Mouse (Mus musculus) hindbrain, embryonic 16.5 days (tissue): ENCODE measurements around the gene Batf. TPM values are rescaled to one million over a fixed set of nuclear protein-coding genes. Genes with fewer than 3 reads are reported as not detected.

Experiments used
- ATAC-seq: fragments of 200-750 bp; cut with Nextera tagmentation; 2 replicates; pipeline ENCODE4 v1.8.0; 2017; ENCODE audit warnings: moderate TSS enrichment, moderate library complexity
- H3K27ac ChIP-seq: fragments of 300-500 bp; sonication (generic); 2 replicates; pipeline ENCODE4 v1.5.1; 2014; ENCODE audit warnings: low read depth, mild to moderate bottlenecking, control low read depth, low read length, moderate library complexity
- H3K27me3 ChIP-seq: fragments of 300-500 bp; sonication (generic); replicated peaks from 2 replicates; pipeline ENCODE4 v1.6.1; 2014; ENCODE audit warnings: low read length; ENCODE audit not compliant: control insufficient read depth, insufficient read depth
- H3K36me3 ChIP-seq: fragments of 300-500 bp; sonication (generic); 2 replicates; pipeline ENCODE4 v1.6.1; 2014; ENCODE audit warnings: mild to moderate bottlenecking, low read length, moderate library complexity, mixed read lengths; ENCODE audit not compliant: control insufficient read depth, insufficient read depth
- H3K4me1 ChIP-seq: fragments of 300-500 bp; sonication (generic); 2 replicates; pipeline ENCODE4 v1.6.1; 2014; ENCODE audit warnings: low read depth, low read length; ENCODE audit not compliant: control insufficient read depth, insufficient read depth
- H3K4me2 ChIP-seq: fragments of 300-500 bp; sonication (generic); 2 replicates; pipeline ENCODE4 v1.6.1; 2014; ENCODE audit warnings: mild to moderate bottlenecking, low read length, control low read depth, moderate library complexity
- H3K4me3 ChIP-seq: fragments of 300-500 bp; sonication (generic); 2 replicates; pipeline ENCODE4 v1.5.1; 2014; ENCODE audit warnings: mild to moderate bottlenecking, low read length, control low read depth, moderate library complexity
- H3K9ac ChIP-seq: fragments of 300-500 bp; sonication (generic); 2 replicates; pipeline ENCODE4 v1.6.1; 2014; ENCODE audit warnings: low read depth, mild to moderate bottlenecking, control low read depth, low read length, moderate library complexity
- H3K9me3 ChIP-seq: fragments of 300-500 bp; sonication (generic); 2 replicates; pipeline ENCODE4 v1.6.1; 2014; ENCODE audit warnings: mild to moderate bottlenecking, low read length, moderate library complexity; ENCODE audit not compliant: control insufficient read depth
- WGBS: fragments of 180-500 bp; shearing (Covaris S2); extraction: QIAGEN DNeasy Blood & Tissue Kit; methylation state at CpG from one replicate; pipeline ENCODE4 v1.1.7; 2014; 5-methylcytosine and 5-hydroxymethylcytosine counted together
- polyA plus RNA-seq: library from polyadenylated mRNA; unstranded; fragments of >200 nt; fragmentation: Nextera tagmentation; extraction: Ambion mirVana; gene quantifications from 2 replicates; pipeline ENCODE4 v1.2.1, GENCODE M21; 2015

The Batf gene
- polyA plus RNA-seq, 1 experiment from 2014 or later = 1.2 TPM

DNA sequence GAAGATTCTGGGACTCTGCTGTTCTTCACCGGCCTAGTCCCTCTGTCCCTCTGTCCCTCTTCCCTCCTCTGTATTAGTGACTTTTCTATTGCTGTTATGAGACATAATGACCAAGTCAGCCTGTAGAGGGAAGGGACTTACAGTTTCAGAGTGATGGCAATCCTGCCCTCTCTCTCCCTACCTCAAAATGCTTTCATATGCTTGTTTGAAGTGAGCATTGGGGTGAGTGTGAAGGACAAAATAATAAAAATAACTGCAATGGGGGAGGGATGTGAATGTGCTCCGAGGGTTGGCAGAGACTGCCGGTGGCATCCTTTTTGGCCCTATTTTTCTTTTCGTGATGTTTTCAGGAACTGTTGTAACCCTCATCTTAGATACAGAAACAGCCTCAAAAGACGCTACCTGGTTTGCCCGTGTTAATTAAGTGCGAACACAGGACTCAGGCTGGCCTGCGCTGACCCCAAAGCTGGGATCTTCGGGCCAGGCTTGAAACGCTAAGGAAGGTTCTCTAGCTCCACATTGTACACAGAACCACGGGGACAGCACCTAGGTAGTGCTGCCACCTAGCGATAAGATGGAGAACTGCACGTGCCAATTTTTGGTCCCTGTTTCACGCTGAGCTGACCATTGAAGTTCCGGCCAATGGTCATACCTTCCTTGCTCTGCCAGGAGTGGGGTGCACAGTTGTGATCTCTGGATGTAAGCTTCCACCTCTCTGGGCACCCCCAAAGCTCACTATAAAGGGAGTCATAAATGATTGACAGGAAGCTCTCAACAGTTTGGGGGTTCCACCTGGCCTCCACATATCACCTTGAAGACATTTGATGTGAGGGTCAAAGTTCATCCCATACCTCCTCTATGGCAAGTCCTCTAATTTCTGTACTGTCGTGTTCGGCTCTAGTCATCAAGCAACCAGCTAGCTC, 42.8 kb downstream of the Batf start:
- Histone ChIP-seq H3K4me2 (no peak overlapping the region), H3K27ac (no peak overlapping the region), H3K27me3 (no peaks in the 10 kb centered on the region), H3K36me3 (no peaks in the 10 kb centered on the region), H3K4me1 (no peaks in the 10 kb centered on the region), H3K9ac (no peak overlapping the region), H3K9me3 (no peaks in the 10 kb centered on the region), H3K4me3 (no peak overlapping the region)
- 38% methylated on average over 17 of the region's 17 CpGs for WGBS
- ATAC-seq = peak; percentile 40; the same call in 1 of the 2 replicates

DNA sequence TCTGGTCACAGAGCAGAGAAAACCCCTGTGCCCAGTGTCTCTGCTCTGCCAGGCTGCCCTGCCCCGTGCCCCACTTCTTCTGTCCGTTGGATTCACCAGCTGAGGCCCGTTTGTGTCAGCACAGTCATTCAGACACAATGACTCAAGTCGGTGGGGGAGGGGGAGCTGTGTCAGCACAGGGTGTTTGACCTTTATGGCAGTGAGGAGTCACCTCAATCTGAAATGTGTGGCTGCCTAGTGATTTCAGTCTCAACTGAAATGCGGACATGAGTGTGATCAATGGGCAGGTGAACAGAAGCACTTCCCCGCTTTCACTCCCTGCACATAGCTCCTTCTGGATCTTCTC, 43.4 kb downstream of the Batf start:
- Histone ChIP-seq H3K36me3 (no peaks in the 10 kb centered on the region), H3K4me3 (no peak overlapping the region), H3K4me2 (no peak overlapping the region), H3K27me3 (no peaks in the 10 kb centered on the region), H3K27ac (no peak overlapping the region), H3K9me3 (no peaks in the 10 kb centered on the region), H3K4me1 (no peaks in the 10 kb centered on the region), H3K9ac (no peak overlapping the region)
- 67% methylated on average over 6 of the region's 6 CpGs for WGBS
- no peak for ATAC-seq

DNA sequence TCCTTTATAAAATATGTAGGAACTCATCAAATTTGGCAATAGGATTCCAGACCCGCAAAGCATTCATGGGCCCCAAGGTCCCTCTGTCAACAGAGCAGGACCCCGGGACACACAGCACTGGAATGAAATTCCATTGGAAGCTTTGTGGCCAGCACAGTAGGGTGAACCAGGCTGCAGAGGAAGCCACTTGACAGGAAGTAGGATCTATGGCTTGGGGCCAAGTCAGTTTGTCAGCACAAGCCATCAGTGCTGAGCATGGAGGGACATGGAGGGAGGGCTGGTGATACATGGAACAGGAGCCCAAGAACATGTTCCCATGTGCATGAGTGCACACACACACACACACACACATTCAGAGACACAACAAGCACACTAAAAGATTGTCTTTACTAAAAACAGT, 49.7 kb downstream of the Batf start:
- H3K27ac ChIP-seq = no peak overlapping the region
- ATAC-seq = no peak

DNA sequence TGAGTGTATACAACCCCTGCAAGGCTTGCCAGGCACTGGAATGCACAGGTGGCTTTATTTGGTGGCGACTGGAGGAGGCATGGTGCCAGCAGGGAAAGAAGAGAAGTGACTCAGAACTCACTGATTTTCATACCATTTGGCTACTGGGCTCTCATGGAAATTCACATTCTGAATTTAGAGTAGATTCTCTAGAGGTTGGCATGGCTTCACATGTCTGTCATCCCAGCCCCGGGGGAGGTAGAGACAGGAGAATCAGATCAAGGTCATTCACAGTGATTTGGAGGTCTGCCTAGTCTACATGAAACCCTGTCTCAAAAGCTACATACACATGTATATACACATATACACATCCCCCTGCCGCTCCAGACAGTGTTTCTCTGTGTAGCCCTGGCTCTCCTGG, 50.5 kb downstream of the Batf start:
- Histone ChIP-seq H3K9me3 (no peaks in the 10 kb centered on the region), H3K4me3 (no peak overlapping the region), H3K27ac (no peak overlapping the region), H3K9ac (no peak overlapping the region), H3K4me1 (no peaks in the 10 kb centered on the region), H3K4me2 (no peak overlapping the region), H3K27me3 (no peaks in the 10 kb centered on the region), H3K36me3 (no peaks in the 10 kb centered on the region)
- WGBS = 75% methylated on average over 3 of the region's 3 CpGs
- no peak for ATAC-seq

More for the DNA sequence above, 49.7 kb downstream of the Batf start:
- H3K4me2 ChIP-seq = no peak overlapping the region
- no peaks in the 10 kb centered on the region for H3K9me3 ChIP-seq
- no peak overlapping the region for H3K9ac ChIP-seq
- WGBS = 64% methylated on average over 2 of the region's 2 CpGs
- no peaks in the 10 kb centered on the region for H3K27me3 ChIP-seq
- H3K4me1 ChIP-seq = no peaks in the 10 kb centered on the region
- H3K36me3 ChIP-seq = no peaks in the 10 kb centered on the region
- no peak overlapping the region for H3K4me3 ChIP-seq

DNA sequence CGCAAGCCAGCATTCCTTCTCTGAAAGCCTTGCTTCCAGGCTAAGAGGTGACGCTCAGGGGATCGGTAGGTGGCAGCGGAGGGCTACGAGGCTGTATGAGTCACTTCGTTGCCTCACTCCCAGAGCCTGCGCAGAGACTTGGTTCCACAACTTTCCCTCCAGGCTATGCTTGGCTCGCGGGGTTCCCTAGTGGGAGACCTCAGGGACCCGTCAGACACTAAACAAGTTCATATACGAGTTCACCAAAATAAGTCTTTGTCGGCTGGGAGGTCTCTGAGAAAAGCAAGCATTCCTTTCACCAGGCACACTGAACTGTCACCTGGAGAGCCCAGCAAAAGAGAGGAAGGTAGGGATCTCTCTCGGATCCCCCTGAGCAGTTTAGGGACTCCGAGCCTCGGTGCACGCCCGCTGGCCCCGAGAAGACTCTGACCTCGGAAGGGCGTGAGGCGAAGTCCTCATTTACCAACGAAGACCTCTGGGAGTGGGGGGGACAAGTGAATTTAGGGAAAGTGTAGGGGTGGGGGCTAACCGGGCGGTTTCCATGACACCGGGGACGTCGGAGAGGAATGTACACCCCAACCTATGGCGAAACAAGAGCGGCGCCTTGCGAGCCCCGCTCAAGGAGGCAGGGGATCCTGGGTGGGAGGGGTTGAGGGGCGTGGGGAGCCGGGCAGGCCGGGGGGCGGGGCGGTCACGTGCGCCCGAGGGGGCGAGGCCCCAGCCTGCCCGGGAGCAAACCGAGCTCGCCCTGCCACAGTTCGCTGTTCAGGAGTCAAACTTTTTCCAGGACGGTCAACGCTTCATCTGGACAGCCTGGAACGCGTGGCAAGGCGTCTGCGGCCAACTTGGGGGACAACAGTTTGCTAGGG, 59.6 kb downstream of the Batf start, which contains the start of gene Flvcr2:
Gene Flvcr2, plus strand, starts transcription at position 713 of the 869 bp plus-strand sequence.
- Histone ChIP-seq H3K4me2 (peak within 1 kb of the TSS; percentile 98), H3K36me3 (no peaks in the 10 kb centered on the region), H3K27me3 (peaks cover 17% of the 10 kb centered on the region), H3K4me3 (peak within 1 kb of the TSS; percentile 47), H3K4me1 (peaks cover 12% of the 10 kb centered on the region), H3K27ac (no peak within 1 kb of the TSS), H3K9ac (peak within 1 kb of the TSS; percentile 58), H3K9me3 (no peaks in the 10 kb centered on the region)
- peak; percentile 81 for ATAC-seq
- under 1% methylated on average over 51 of the region's 51 CpGs for WGBS

DNA sequence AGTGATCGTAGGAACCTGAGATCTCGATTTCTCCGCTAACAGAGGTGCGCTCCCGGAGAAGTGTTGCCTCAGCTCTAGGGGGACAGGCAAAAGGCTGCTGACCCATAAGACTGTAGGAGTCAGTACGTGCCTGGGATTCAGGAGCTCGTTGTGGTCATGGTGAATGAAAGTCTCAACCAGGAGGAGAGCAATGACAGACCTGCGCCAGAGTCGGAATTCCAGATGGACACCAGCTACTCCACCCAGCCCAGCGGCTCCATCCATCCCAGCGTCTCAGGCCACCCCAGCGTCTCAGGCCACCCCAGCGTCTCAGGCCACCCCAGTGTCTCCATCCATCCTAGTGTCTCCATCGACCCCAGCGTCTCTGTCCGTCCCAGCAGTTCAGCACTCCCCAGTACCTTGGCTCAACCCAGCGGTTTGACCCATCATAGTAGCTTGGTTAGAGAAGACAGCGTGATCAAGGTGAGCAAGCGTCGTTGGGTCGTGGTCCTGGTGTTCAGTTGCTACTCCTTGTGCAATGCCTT, 60.3 kb downstream of the Batf start:
- H3K4me1 ChIP-seq = peaks cover 12% of the 10 kb centered on the region
- ATAC-seq = peak; percentile 34; the same call in 1 of the 2 replicates
- peak overlapping the region; percentile 58 for H3K9ac ChIP-seq
- no peak overlapping the region for H3K27ac ChIP-seq
- H3K9me3 ChIP-seq = no peaks in the 10 kb centered on the region
- H3K36me3 ChIP-seq = no peaks in the 10 kb centered on the region
- 20% methylated on average over 21 of the region's 21 CpGs for WGBS
- H3K4me3 ChIP-seq = peak overlapping the region; percentile 47
- H3K4me2 ChIP-seq = peak overlapping the region; percentile 98
- peaks cover 17% of the 10 kb centered on the region for H3K27me3 ChIP-seq

DNA sequence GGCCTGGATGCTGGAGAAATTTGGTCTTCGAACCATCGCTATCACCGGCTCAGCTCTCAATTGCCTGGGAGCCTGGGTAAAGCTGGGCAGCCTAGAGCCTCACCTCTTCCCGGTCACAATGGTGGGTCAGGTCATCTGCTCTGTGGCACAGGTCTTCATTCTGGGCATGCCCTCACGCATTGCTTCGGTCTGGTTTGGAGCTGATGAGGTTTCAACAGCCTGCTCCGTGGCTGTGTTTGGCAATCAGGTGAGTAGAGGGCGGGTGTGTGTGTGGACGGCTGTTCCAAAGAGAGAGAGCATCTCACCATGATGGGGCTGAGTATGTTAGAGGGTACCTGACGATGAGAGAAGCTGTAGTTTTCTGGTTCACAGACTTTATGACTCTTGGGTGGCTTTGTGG, 60.9 kb downstream of the Batf start:
- H3K36me3 ChIP-seq = no peaks in the 10 kb centered on the region
- 0 out of 2 replicates have a peak overlapping the region, but pooled peaks have one; percentile 47 for H3K4me3 ChIP-seq
- H3K4me1 ChIP-seq = peaks cover 12% of the 10 kb centered on the region
- H3K9me3 ChIP-seq = no peaks in the 10 kb centered on the region
- peaks cover 17% of the 10 kb centered on the region for H3K27me3 ChIP-seq
- H3K27ac ChIP-seq = no peak overlapping the region
- H3K4me2 ChIP-seq = no peak overlapping the region
- H3K9ac ChIP-seq = no peak overlapping the region
- 87% methylated on average over 10 of the region's 10 CpGs for WGBS
- ATAC-seq = no peak

DNA sequence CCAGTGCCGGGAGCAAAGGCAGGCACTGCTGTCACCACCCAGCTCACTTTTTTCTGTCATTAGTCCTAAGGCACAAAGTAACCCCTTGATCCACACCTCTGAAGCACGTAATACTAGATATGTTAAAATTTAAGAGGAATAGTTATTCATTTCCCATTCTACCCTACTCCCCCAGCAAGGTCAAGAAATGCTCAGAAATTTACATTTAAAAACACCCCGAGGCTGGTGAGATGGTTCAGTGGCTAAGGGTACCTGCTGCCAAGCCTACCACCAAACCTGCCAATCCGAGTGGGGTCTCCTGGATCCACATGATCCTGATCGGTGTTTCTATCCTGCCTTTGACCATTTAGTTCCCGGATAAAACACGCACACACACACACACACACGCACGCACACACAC, 63.4 kb downstream of the Batf start:
- no peak overlapping the region for H3K4me2 ChIP-seq
- no peaks in the 10 kb centered on the region for H3K36me3 ChIP-seq
- no peak overlapping the region for H3K4me3 ChIP-seq
- H3K4me1 ChIP-seq = peaks cover 12% of the 10 kb centered on the region
- no peak overlapping the region for H3K27ac ChIP-seq
- H3K9ac ChIP-seq = no peak overlapping the region
- WGBS = 89% methylated on average over 9 of the region's 9 CpGs
- H3K9me3 ChIP-seq = no peaks in the 10 kb centered on the region
- peaks cover 15% of the 10 kb centered on the region for H3K27me3 ChIP-seq
- ATAC-seq = no peak

DNA sequence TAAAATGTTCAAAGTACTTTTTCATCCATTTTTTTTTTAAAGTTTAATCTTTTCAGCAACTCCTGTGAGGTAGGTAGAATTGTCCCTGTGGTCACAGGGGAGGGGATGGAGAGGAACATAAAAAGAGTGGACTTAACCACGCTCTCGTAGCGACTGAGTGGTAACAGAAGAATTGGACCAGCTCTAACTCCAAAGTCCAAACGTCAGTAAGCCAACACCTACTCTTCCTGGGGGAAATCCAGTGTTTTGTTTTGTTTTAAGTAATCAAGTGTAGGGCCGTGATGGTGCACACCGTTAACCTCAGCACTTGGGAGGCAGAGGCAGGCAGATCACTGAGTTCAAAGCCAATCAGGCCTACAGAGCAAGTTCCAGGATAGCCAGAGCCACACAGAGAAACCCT, 65.6 kb downstream of the Batf start:
- no peaks in the 10 kb centered on the region for H3K9me3 ChIP-seq
- no peak for ATAC-seq
- no peaks in the 10 kb centered on the region for H3K4me1 ChIP-seq
- no peak overlapping the region for H3K27ac ChIP-seq
- WGBS = 94% methylated on average over 6 of the region's 6 CpGs
- no peak overlapping the region for H3K4me2 ChIP-seq
- no peak overlapping the region for H3K9ac ChIP-seq
- H3K4me3 ChIP-seq = no peak overlapping the region
- no peaks in the 10 kb centered on the region for H3K36me3 ChIP-seq
- H3K27me3 ChIP-seq = 0 out of 2 replicates have a peak, but pooled peaks cover 1% of the 10 kb centered on the region
